Mouse (Mus musculus): ENCODE data around the gene Usp13. TPM values are rescaled to one million over a fixed set of nuclear protein-coding genes. Genes with fewer than 3 reads are reported as not detected.

Gene Usp13
- 3.8 and 4.9 TPM in 2 replicates for polyA plus RNA-seq (2012; rRNA removed)
- 4.8 and 5.5 TPM in 2 replicates for polyA plus RNA-seq (2014; fragmentation: Nextera tagmentation; extraction: Ambion mirVana)

GRCm38 (mm10) chr3:32817357-32818326, at the start of gene Usp13:
Gene Usp13 (plus strand): TSS chr3:32817546.
- WGBS = under 1% methylated on average over 68 of the region's 84 CpGs
- DNase-seq (ENCODE audit: low spot score) = peak; percentile 52
- peaks cover 10% of the 10 kb centered on the region for H3K4me1 ChIP-seq (ENCODE audit: control insufficient read depth, insufficient read depth, low read length)
- H3K4me3 ChIP-seq (replicated peaks; ENCODE audit: low read length) = peak within 1 kb of the TSS; percentile 76
- peak within 1 kb of the TSS; percentile 88 for H3K9ac ChIP-seq (ENCODE audit: low read depth, low read length, severe bottlenecking)
- peak within 1 kb of the TSS; percentile 87 for H3K27ac ChIP-seq (replicated peaks; ENCODE audit: low read depth, low read length)
- ATAC-seq (ENCODE audit: low FRiP score, low read depth) = peak; percentile 89
- TF ChIP-seq POLR2A (IDR thresholded peaks at IDR 0.05; ENCODE audit: borderline replicate concordance, extremely low read depth, insufficient read depth, insufficient read length) = no peak
- no peaks in the 10 kb centered on the region for H3K27me3 ChIP-seq (ENCODE audit: control insufficient read depth, insufficient read depth, low read length)
- H3K4me2 ChIP-seq (replicated peaks; ENCODE audit: low read depth, low read length, severe bottlenecking) = peak within 1 kb of the TSS; percentile 88
- H3K9me3 ChIP-seq (ENCODE audit: control insufficient read depth, low read length) = no peaks in the 10 kb centered on the region
- no peaks in the 10 kb centered on the region for H3K36me3 ChIP-seq (ENCODE audit: control insufficient read depth, insufficient read depth, low read length)

- WGBS = 67% methylated on average over 2 of the region's 2 CpGs
- DNase-seq (ENCODE audit: low spot score) = no peak
- H3K9me3 ChIP-seq (ENCODE audit: control insufficient read depth, low read length) = no peaks in the 10 kb centered on the region
Measured at GRCm38 (mm10) chr3:32770781-32771180, 46.6 kb upstream of the Usp13 start.

GRCm38 (mm10) chr3:32817001-32817356, 367 bp upstream of the Usp13 start:
- WGBS = 6% methylated on average over 9 of the region's 9 CpGs
- H3K27me3 ChIP-seq (ENCODE audit: control insufficient read depth, insufficient read depth, low read length) = no peaks in the 10 kb centered on the region

More at GRCm38 (mm10) chr3:32770781-32771180, 46.6 kb upstream of the Usp13 start:
- Histone ChIP-seq H3K36me3 (ENCODE audit: control insufficient read depth, insufficient read depth, low read length) (no peaks in the 10 kb centered on the region), H3K9ac (ENCODE audit: low read depth, low read length, severe bottlenecking) (no peak overlapping the region), H3K4me3 (replicated peaks; ENCODE audit: low read length) (no peak overlapping the region), H3K4me2 (replicated peaks; ENCODE audit: low read depth, low read length, severe bottlenecking) (no peak overlapping the region), H3K27me3 (ENCODE audit: control insufficient read depth, insufficient read depth, low read length) (no peaks in the 10 kb centered on the region), H3K4me1 (ENCODE audit: control insufficient read depth, insufficient read depth, low read length) (no peaks in the 10 kb centered on the region), H3K27ac (replicated peaks; ENCODE audit: low read depth, low read length) (no peak overlapping the region)
- TF ChIP-seq POLR2A (IDR thresholded peaks at IDR 0.05; ENCODE audit: borderline replicate concordance, extremely low read depth, insufficient read depth, insufficient read length) = no peak
- ATAC-seq (ENCODE audit: low FRiP score, low read depth) = no peak

GRCm38 (mm10) chr3:32818327-32818900, 1.1 kb downstream of the Usp13 start:
- H3K4me1 ChIP-seq (ENCODE audit: control insufficient read depth, insufficient read depth, low read length) = peaks cover 11% of the 10 kb centered on the region
- TF ChIP-seq POLR2A (IDR thresholded peaks at IDR 0.05; ENCODE audit: borderline replicate concordance, extremely low read depth, insufficient read depth, insufficient read length) = no peak
- H3K4me2 ChIP-seq (replicated peaks; ENCODE audit: low read depth, low read length, severe bottlenecking) = peak overlapping the region; percentile 88
- DNase-seq (ENCODE audit: low spot score) (no peak), ATAC-seq (ENCODE audit: low FRiP score, low read depth) (no peak; the same call in 1 of the 2 replicates)
- peak overlapping the region; percentile 76 for H3K4me3 ChIP-seq (replicated peaks; ENCODE audit: low read length)
- peak overlapping the region; percentile 87; the same call in 1 of the 2 replicates for H3K27ac ChIP-seq (replicated peaks; ENCODE audit: low read depth, low read length)
- WGBS = 6% methylated on average over 12 of the region's 12 CpGs
- H3K9me3 ChIP-seq (ENCODE audit: control insufficient read depth, low read length) = no peaks in the 10 kb centered on the region
- H3K27me3 ChIP-seq (ENCODE audit: control insufficient read depth, insufficient read depth, low read length) = no peaks in the 10 kb centered on the region
- peak overlapping the region; percentile 88 for H3K9ac ChIP-seq (ENCODE audit: low read depth, low read length, severe bottlenecking)
- no peaks in the 10 kb centered on the region for H3K36me3 ChIP-seq (ENCODE audit: control insufficient read depth, insufficient read depth, low read length)

More at GRCm38 (mm10) chr3:32817001-32817356, 367 bp upstream of the Usp13 start:
- H3K36me3 ChIP-seq (ENCODE audit: control insufficient read depth, insufficient read depth, low read length) = no peaks in the 10 kb centered on the region
- no peak for TF ChIP-seq POLR2A (IDR thresholded peaks at IDR 0.05; ENCODE audit: borderline replicate concordance, extremely low read depth, insufficient read depth, insufficient read length)
- peak overlapping the region; percentile 88 for H3K9ac ChIP-seq (ENCODE audit: low read depth, low read length, severe bottlenecking)
- H3K4me2 ChIP-seq (replicated peaks; ENCODE audit: low read depth, low read length, severe bottlenecking) = peak overlapping the region; percentile 88
- peak overlapping the region; percentile 76 for H3K4me3 ChIP-seq (replicated peaks; ENCODE audit: low read length)
- ATAC-seq (ENCODE audit: low FRiP score, low read depth) (no peak), DNase-seq (ENCODE audit: low spot score) (no peak)
- H3K27ac ChIP-seq (replicated peaks; ENCODE audit: low read depth, low read length) = peak overlapping the region; percentile 87
- no peaks in the 10 kb centered on the region for H3K9me3 ChIP-seq (ENCODE audit: control insufficient read depth, low read length)
- H3K4me1 ChIP-seq (ENCODE audit: control insufficient read depth, insufficient read depth, low read length) = peaks cover 6% of the 10 kb centered on the region

GRCm38 (mm10) chr3:32822620-32823019, 5.3 kb downstream of the Usp13 start:
- ATAC-seq (ENCODE audit: low FRiP score, low read depth) = no peak
- no peak overlapping the region for H3K27ac ChIP-seq (replicated peaks; ENCODE audit: low read depth, low read length)
- H3K4me1 ChIP-seq (ENCODE audit: control insufficient read depth, insufficient read depth, low read length) = peaks cover 11% of the 10 kb centered on the region
- no peaks in the 10 kb centered on the region for H3K27me3 ChIP-seq (ENCODE audit: control insufficient read depth, insufficient read depth, low read length)
- H3K36me3 ChIP-seq (ENCODE audit: control insufficient read depth, insufficient read depth, low read length) = no peaks in the 10 kb centered on the region
- TF ChIP-seq POLR2A (IDR thresholded peaks at IDR 0.05; ENCODE audit: borderline replicate concordance, extremely low read depth, insufficient read depth, insufficient read length) = no peak
- no peak for DNase-seq (ENCODE audit: low spot score)
- H3K4me2 ChIP-seq (replicated peaks; ENCODE audit: low read depth, low read length, severe bottlenecking) = no peak overlapping the region
- WGBS = 67% methylated on average over 2 of the region's 3 CpGs
- no peak overlapping the region for H3K9ac ChIP-seq (ENCODE audit: low read depth, low read length, severe bottlenecking)
- no peak overlapping the region for H3K4me3 ChIP-seq (replicated peaks; ENCODE audit: low read length)
- no peaks in the 10 kb centered on the region for H3K9me3 ChIP-seq (ENCODE audit: control insufficient read depth, low read length)
